ENCODE assay signal across 14 mouse cellular contexts in the genomic region with DNA sequence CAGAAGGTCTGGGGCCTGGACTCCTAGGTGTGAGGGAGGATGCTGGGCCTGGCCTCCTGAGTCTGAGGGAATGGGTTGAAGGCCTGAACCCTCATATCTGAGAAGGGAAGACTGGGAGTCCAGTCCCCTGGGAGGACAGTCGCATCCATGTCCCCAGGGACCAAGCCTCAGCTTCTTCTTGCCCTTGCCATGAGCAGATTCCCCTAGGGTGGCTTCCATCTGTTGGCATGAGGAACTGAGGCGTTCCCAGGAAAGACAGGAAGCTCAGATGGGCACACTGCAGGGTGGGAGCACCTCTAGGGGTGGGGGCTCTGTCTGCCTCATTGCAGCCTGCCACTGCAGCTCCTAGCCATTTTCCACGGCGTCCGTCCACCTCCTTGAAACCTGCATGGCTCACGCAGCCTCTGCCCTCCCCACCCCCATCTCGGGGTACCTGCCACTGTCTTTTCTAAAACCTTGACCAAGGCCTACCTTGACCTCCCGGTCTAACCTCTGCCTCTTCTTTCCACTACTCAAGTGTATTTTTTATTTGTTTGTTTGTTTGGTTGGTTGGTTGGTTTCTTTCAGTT. TPM values are rescaled to one million over a fixed set of nuclear protein-coding genes. Genes with fewer than 3 reads are reported as not detected.
DNase-seq lines count a peak whose midpoint lies in the region; ATAC-seq and TF ChIP-seq lines count a peak whose summit lies in the region.
"Had no signal": no experiment of that assay in that cellular context is flagged by ENCODE, and none has a peak within 500 bp of the region (broad histone marks: within the 10 kb centered on the region; RNA-seq: fewer than 3 reads in every experiment).

No protein-coding gene starts in this region.

- H3K36me3 ChIP-seq in forebrain, postnatal 0 days (ENCODE audit: insufficient read depth) = peaks cover 16% of the 10 kb centered on the region
- H3K36me3 ChIP-seq in midbrain, embryonic 16.5 days (ENCODE audit: control insufficient read depth, insufficient read depth, low read length) = peaks cover 20% of the 10 kb centered on the region
- H3K36me3 ChIP-seq: heart, embryonic 12.5 days; liver, embryonic 13.5 days had no signal

- no peaks in the 10 kb centered on the region for H3K9me3 ChIP-seq in forebrain, postnatal 0 days (ENCODE audit: low read length)
- no peaks in the 10 kb centered on the region for H3K9me3 ChIP-seq in midbrain, embryonic 16.5 days (replicated peaks; ENCODE audit: control insufficient read depth, low read length, poor library complexity, severe bottlenecking)
- H3K9me3 ChIP-seq: heart, embryonic 12.5 days; liver, embryonic 13.5 days had no signal

- H3K4me3 ChIP-seq in cerebellum, adult 2 months (replicated peaks; ENCODE audit: insufficient read depth, low read depth, low read length) = peak overlapping the region; percentile 78
- peak overlapping the region; percentile 84 for H3K4me3 ChIP-seq in forebrain, postnatal 0 days (ENCODE audit: low read depth, low read length)
- peak overlapping the region; percentile 90 for H3K4me3 ChIP-seq in midbrain, embryonic 16.5 days (ENCODE audit: low read depth, low read length)
- H3K4me3 ChIP-seq: heart, embryonic 12.5 days; liver, embryonic 13.5 days had no signal

- ATAC-seq in cerebellum, adult (ENCODE audit: insufficient number of reproducible peaks, low FRiP score, low TSS enrichment) = no peak
- ATAC-seq in forebrain, postnatal 0 days = no peak
- ATAC-seq in midbrain, embryonic 16.5 days = no peak
- ATAC-seq in activated CD4-positive, CD25-positive, alpha-beta regulatory T cell, adult 4 months = no peak

- H3K27ac ChIP-seq in cerebellum, adult 2 months (ENCODE audit: insufficient read depth, low read length) = peak overlapping the region; percentile 36
- H3K27ac ChIP-seq in forebrain, postnatal 0 days (ENCODE audit: low read depth, low read length) = peak overlapping the region; percentile 96
- peak overlapping the region; percentile 98 for H3K27ac ChIP-seq in midbrain, embryonic 16.5 days (ENCODE audit: low read length)
- H3K27ac ChIP-seq: liver, embryonic 13.5 days had no signal

- H3K4me2 ChIP-seq in forebrain, postnatal 0 days (ENCODE audit: low read depth) = peak overlapping the region; percentile 72
- peak overlapping the region; percentile 74 for H3K4me2 ChIP-seq in midbrain, embryonic 16.5 days (ENCODE audit: low read length)
- H3K4me2 ChIP-seq: liver, embryonic 13.5 days had no signal

- TF ChIP-seq CTCF in cerebellum, adult 2 months (IDR thresholded peaks at IDR 0.05; ENCODE audit: borderline replicate concordance, insufficient read depth, low read depth, low read length) = no peak
- TF ChIP-seq CTCF in forebrain, postnatal 0 days (IDR thresholded peaks at IDR 0.05; ENCODE audit: low read depth) = no peak

- peak overlapping the region; percentile 98 for H3K9ac ChIP-seq in forebrain, postnatal 0 days
- peak overlapping the region; percentile 99 for H3K9ac ChIP-seq in midbrain, embryonic 16.5 days (ENCODE audit: low read depth, low read length)
- H3K9ac ChIP-seq: heart, embryonic 12.5 days; liver, embryonic 13.5 days had no signal

- WGBS in cerebellum, adult 2 months = 9% methylated on average over 8 of the region's 8 CpGs
- 70% methylated on average over 8 of the region's 8 CpGs for WGBS in forebrain, postnatal 0 days
- WGBS in midbrain, embryonic 16.5 days = 69% methylated on average over 8 of the region's 8 CpGs

- H3K27me3 ChIP-seq in cerebellum, adult 2 months (ENCODE audit: control insufficient read depth, insufficient read depth, low read length) = no peaks in the 10 kb centered on the region
- no peaks in the 10 kb centered on the region for H3K27me3 ChIP-seq in forebrain, postnatal 0 days (ENCODE audit: insufficient read depth, low read length)
- H3K27me3 ChIP-seq in midbrain, embryonic 16.5 days (ENCODE audit: control insufficient read depth, insufficient read depth, low read depth, low read length) = no peaks in the 10 kb centered on the region

- TF ChIP-seq POLR2A in cerebellum, adult 2 months (IDR thresholded peaks at IDR 0.05; ENCODE audit: borderline replicate concordance, insufficient read depth, low read length) = no peak

- peaks cover 28% of the 10 kb centered on the region for H3K4me1 ChIP-seq in cerebellum, adult 2 months (ENCODE audit: control insufficient read depth, insufficient read depth, low read length)
- H3K4me1 ChIP-seq in forebrain, postnatal 0 days (ENCODE audit: insufficient read depth) = peaks cover 41% of the 10 kb centered on the region
- peaks cover 60% of the 10 kb centered on the region for H3K4me1 ChIP-seq in midbrain, embryonic 16.5 days (ENCODE audit: control insufficient read depth, insufficient read depth, low read length)

- peak; percentile 77 for DNase-seq in cerebellum, adult 11-12 months
- peak; percentile 64 to 68 for DNase-seq in cerebellum, adult 2 months
- DNase-seq in forebrain, postnatal 0 days = no peak
- DNase-seq in right cerebral cortex, postnatal 14 days = no peak
- DNase-seq in testis, postnatal 14 days (ENCODE audit: low spot score) = no peak
- DNase-seq: adrenal gland, postnatal 10 days; gastrocnemius, postnatal 14 days; liver, embryonic 13.5 days had no signal

RNA-seq across cellular contexts. Expression of a gene that starts 1.9 kb away (rescaled TPM):
- polyA plus RNA-seq in cerebellum, adult 2 months (2012; rRNA removed) = 1,466 and 1,473 TPM in 2 replicates
- total RNA-seq in forebrain, postnatal 0 days (2014; rRNA removed) = 204 and 256 TPM in 2 replicates
- polyA plus RNA-seq in forebrain, postnatal 0 days (2015; fragmentation: Nextera tagmentation; extraction: Ambion mirVana) = 432 and 535 TPM in 2 replicates
- polyA plus RNA-seq in midbrain, embryonic 16.5 days (2015; fragmentation: Nextera tagmentation; extraction: Ambion mirVana) = 447 and 557 TPM in 2 replicates
- polyA plus RNA-seq in activated CD4-positive, CD25-positive, alpha-beta regulatory T cell, adult 4 months (2017; shearing (Covaris generic)) = under 1 TPM; 0.65 to 0.92 TPM

RNA-seq across cellular contexts. Expression of a gene that starts 31.4 kb away (rescaled TPM):
- polyA plus RNA-seq in cerebellum, adult 2 months (2012; rRNA removed) = 637 and 648 TPM in 2 replicates
- 359 and 362 TPM in 2 replicates for total RNA-seq in forebrain, postnatal 0 days (2014; rRNA removed)
- 393 and 448 TPM in 2 replicates for polyA plus RNA-seq in forebrain, postnatal 0 days (2015; fragmentation: Nextera tagmentation; extraction: Ambion mirVana)
- polyA plus RNA-seq in midbrain, embryonic 16.5 days (2015; fragmentation: Nextera tagmentation; extraction: Ambion mirVana) = 288 and 310 TPM in 2 replicates
- 100 to 1,000 TPM; 190 to 202 TPM for polyA plus RNA-seq in activated CD4-positive, CD25-positive, alpha-beta regulatory T cell, adult 4 months (2017; shearing (Covaris generic))

RNA-seq across cellular contexts. Expression of a gene that starts 59.6 kb away (rescaled TPM):
- polyA plus RNA-seq in cerebellum, adult 2 months (2012; rRNA removed) = 1.00 and 1.4 TPM in 2 replicates
- total RNA-seq in forebrain, postnatal 0 days (2014; rRNA removed) = 0.54 and 2.1 TPM in 2 replicates
- 0.33 and 0.97 TPM in 2 replicates for polyA plus RNA-seq in forebrain, postnatal 0 days (2015; fragmentation: Nextera tagmentation; extraction: Ambion mirVana)
- polyA plus RNA-seq in midbrain, embryonic 16.5 days (2015; fragmentation: Nextera tagmentation; extraction: Ambion mirVana) = 3.8 and 4.5 TPM in 2 replicates
- polyA plus RNA-seq in activated CD4-positive, CD25-positive, alpha-beta regulatory T cell, adult 4 months (2017; shearing (Covaris generic)) = not detected
- total RNA-seq: adrenal gland, postnatal 10 days; gastrocnemius, postnatal 14 days; left cerebral cortex, postnatal 4 days had no signal
- polyA plus RNA-seq: heart, embryonic 12.5 days; kidney, embryonic 14.5 days; liver, embryonic 13.5 days had no signal

Comparison
In these comparisons a context has a peak if more than half of its experiments do, and no peak if none do; other contexts are left out.
1. DNase-seq: peak in cerebellum, adult 11-12 months (single experiment) and cerebellum, adult 2 months (2 of 2); none in forebrain, postnatal 0 days (single experiment), right cerebral cortex, postnatal 14 days (single experiment) and testis, postnatal 14 days (single experiment).
2. H3K27ac ChIP-seq: peak in every context shown above with its lines; median percentile 98 in midbrain, embryonic 16.5 days; 96 in forebrain, postnatal 0 days; 36 in cerebellum, adult 2 months.
3. RNA of a gene that starts 1.9 kb away (polyA plus RNA-seq): 1,466 to 1,473 TPM in cerebellum, adult 2 months, 447 to 557 TPM in midbrain, embryonic 16.5 days and 432 to 535 TPM in forebrain, postnatal 0 days; 0.65 to 0.92 TPM in activated CD4-positive, CD25-positive, alpha-beta regulatory T cell, adult 4 months; every median in the first group is over 100 times any median in the second.
4. Peak in every context shown above with its lines, with median percentiles within 50 percentile points of each other: H3K4me3 ChIP-seq.